Mouse (Mus musculus) thymus, postnatal 10 days (tissue): ENCODE measurements around the gene Sept8.
A peak's percentile ranks its signal among the peaks of the same experiment; 100 is the strongest.
"Not testable (repeated sequence)": the region's sequence is repeated elsewhere in the genome, so short reads cannot be mapped to it uniquely, and the experiment has no call there.

Source experiments
- DNase-seq, 2 experiments: peaks; one replicate each; pipeline ENCODE4 v3.0.0; 2021; ENCODE audit warnings: low spot score in 2 of 2

The Sept8 gene

DNA sequence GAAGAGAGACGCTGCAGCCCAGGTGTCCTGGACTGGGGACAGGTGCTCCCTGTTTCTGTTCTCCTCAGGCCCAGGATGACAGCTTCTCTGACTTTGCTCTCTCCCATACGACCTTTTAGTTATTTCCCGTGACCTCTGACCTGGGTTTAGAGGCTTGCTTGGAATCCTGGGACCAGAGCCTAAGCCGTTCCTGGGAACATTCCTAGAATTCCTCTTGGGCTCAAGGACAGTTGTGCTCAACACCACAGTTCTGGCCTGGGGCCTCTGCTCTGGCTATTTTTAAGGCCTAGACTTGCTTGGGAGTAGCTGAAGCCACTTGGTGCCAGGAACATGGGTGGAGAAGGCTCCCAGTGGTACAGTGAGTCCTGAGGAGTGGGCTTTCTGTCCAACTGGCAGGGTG is 6.4 kb downstream of the Sept8 start:
- DNase-seq = no peak

DNA sequence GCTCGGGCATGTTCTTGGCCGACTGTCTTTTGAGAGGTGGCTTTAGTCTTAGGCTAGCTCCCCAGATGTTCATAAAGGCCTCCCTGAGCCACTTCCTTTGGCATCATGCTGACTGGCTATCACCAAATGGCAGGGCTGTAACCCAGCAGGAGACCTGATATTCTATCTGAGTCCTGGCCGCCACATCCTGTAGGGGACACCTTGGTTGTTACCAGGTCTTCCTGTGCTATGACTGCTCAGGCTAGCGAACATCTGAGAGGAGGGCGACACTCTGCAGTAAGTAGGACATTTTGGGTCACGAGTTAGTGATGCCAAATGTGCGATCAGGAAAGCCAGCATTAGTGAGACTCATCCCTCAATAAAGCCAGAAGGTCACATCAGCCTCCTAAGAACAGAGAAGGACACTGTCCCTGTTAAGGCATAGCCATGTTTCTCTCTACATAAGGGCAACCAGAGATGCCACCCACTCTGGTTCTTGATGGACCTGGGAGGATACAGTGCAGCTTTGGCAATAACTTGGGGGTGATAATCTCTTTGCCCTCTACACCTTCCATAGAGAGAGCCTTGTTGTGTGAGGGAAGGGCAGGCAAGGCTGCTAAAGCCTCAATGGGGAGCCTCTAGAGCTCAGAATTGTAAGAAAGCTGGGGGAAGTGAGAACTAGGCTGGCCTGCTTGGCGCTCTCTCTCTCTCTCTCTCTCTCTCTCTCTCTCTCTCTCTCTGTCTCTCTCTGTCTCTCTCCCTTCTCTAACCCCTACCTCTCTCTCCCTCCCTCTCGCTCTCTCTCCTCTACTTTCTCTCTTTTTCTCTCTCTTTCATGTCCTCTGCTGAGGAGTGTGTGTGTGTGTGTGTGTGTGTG is 9.6 kb downstream of the Sept8 start:
- no peak for DNase-seq

- DNase-seq = no peak
Observed at GRCm38 (mm10) chr11:53529253-53529557, 10.1 kb downstream of the Sept8 start.

DNA sequence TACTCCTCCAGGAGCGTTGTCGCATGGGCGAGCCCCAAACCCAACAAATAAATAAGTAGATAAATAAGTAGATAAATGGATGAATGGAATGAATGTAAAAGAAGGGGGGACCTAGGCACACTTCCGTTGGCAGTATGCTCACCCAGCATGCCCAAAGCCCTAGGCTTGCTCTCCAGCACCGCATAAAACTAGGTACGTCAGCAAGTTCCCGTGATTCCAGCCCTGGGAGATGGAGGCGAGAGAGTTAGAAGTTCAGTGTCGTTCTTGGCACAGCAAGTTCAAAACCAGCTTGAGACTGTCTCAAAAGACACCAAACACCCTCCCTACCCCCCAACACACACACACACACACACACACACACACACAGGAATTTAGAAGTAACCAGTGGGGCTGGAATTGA is 10.9 kb downstream of the Sept8 start:
- no peak for DNase-seq

DNA sequence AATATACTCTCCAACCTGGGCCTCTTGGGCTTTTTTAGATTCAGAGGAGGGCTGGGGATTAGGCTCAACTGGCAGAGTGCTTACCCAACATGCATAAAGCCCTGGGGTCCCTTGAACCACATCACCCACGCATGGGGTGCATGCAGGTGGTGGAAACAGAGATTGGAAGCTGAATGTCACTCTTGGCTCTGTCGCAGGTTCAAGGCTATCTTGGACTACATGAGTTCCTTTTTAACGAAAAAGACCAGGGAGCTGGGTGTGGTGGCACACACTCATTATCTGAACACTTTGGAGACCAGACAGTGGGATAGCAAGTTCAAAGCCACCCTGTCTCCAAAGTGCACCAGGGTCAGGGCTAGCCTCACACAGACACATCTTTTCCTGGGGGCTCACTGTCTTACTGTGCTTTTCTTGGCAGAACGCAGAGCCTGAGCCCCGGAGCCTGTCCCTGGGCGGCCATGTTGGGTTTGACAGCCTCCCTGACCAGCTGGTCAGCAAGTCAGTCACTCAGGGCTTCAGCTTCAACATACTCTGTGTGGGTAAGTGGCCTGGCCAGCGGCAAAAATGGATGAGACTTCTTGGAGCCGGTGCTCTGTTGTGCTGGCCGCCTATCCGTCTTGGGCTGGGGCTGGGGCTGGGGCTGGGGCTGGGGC is 12.6 kb downstream of the Sept8 start:
- DNase-seq = no peak

GRCm38 (mm10) chr11:53532231-53532620 is 13.2 kb downstream of the Sept8 start:
- no peak for DNase-seq

- no peak for DNase-seq
Observed at GRCm38 (mm10) chr11:53539002-53539491, 20.0 kb downstream of the Sept8 start.

GRCm38 (mm10) chr11:53540394-53540793 is 21.3 kb downstream of the Sept8 start:
- DNase-seq = no peak

- no peak for DNase-seq
Observed at GRCm38 (mm10) chr11:53541222-53541621, 22.2 kb downstream of the Sept8 start.

GRCm38 (mm10) chr11:53543021-53543420 is 24.0 kb downstream of the Sept8 start:
- DNase-seq = no peak

GRCm38 (mm10) chr11:53546271-53546670 is 27.2 kb downstream of the Sept8 start:
- DNase-seq = no peak

- DNase-seq = no peak
Observed at GRCm38 (mm10) chr11:53547566-53547965, 28.5 kb downstream of the Sept8 start.

- DNase-seq = no peak
Observed at GRCm38 (mm10) chr11:53548036-53548605, 29.1 kb downstream of the Sept8 start.

- DNase-seq = no peak
Observed at GRCm38 (mm10) chr11:53550714-53551113, 31.7 kb downstream of the Sept8 start.

DNA sequence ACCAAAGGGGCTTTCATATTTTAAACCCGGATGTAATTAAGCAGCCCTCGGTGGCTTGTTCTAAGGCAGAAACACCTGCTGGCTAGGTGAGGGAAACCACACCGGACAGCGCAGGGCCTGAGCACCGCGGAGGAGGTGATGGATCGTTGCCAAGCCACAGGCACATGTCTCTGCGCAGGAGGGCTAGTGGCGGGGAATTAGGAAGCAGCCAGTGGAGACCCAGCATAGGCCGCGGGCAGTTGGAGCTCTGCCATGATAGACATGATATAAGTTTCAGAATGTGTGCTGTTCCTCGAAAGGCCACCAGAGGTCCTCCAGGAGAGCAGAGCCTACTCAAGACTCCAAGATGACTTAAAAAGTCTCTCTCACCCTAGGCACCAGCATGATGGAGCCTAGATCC is 32.7 kb downstream of the Sept8 start:
- no peak for DNase-seq

DNA sequence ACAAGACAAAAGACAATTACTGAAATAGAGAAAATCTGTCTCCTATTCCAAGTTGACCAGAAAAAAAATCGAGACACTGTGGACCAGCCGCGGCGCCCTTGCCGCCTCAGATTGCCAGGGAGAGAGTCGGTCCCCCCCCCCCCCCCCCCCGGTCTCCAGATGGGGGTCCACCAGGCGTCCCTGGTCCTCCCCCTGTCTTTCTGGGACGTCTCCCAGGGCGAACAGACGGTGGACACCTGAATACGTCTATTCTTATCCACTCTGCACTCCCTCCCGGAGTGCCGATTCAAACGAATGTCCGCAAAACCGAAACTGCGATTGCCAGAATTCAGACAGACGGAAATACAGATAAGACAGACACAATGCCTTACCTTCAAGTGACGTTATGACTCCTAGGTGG is 37.5 kb downstream of the Sept8 start:
- not testable (repeated sequence) for DNase-seq

DNA sequence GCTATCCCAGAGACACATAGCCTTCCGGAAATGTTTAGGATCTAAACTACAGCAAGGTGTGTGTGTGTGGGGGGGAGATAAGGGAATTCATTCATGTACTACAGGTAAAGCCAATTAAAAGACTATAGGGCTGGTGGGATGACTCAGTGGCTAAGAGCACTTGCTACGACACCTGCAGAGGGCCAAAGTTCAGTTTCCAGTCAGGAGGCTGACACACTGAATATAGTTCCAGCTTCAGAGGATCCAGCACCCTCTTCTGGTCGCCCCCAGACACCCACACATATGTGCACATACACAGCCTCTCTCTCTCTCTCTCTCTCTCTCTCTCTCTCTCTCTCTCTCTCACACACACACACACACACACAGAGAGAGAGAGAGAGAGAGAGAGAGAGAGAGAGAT is 38.9 kb downstream of the Sept8 start:
- DNase-seq = not testable (repeated sequence)

DNA sequence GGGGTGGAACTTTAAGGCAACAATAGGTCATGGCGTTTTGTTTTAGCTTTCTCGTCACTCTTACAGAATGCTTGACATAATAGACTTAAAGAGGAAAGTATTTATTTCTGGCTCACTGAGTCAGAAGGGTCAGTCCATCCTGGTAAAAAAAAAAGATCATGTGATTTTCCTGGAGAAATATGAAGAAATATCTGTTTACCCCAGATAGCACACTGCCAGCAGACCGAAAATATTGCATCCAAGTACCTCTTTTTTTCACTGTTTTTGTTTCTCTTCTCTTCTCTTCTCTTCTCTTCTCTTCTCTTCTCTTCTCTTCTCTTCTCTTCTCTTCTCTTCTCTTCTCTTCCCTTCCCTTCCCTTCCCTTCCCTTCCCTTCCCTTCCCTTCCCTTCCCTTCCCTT is 40.9 kb downstream of the Sept8 start:
- DNase-seq = not testable (repeated sequence)

GRCm38 (mm10) chr11:53561986-53562385 is 42.9 kb downstream of the Sept8 start:
- no peak for DNase-seq

DNA sequence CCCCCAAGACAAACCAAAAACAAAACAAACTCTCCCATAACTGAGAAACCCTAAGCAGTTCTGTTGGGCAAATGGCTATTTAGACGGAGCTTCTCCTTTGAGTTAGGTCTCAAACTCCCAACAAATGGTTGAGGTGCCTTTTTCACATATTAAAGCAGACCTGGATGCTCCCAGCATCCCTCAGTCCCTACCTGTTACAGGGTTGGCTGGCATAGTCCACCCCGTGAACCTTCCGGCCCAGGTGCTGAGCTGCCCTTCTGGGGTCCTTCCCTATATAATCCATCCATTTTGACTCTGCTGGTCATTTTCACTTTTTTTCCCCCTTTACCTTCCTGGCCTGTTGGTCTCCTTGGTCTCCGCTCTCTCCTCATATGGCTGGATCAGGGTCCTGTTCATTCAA is 47.6 kb downstream of the Sept8 start:
- no peak for DNase-seq

- peak; percentile 81 to 90 for DNase-seq
Observed at GRCm38 (mm10) chr11:53567224-53568014, 48.4 kb downstream of the Sept8 start, which contains the start of gene Kif3a. Gene Kif3a (plus strand): TSS chr11:53567379.

- DNase-seq = no peak
Observed at GRCm38 (mm10) chr11:53580562-53580961, 61.5 kb downstream of the Sept8 start.
